ENCODE assay signal across 15 mouse cellular contexts in the genomic region with DNA sequence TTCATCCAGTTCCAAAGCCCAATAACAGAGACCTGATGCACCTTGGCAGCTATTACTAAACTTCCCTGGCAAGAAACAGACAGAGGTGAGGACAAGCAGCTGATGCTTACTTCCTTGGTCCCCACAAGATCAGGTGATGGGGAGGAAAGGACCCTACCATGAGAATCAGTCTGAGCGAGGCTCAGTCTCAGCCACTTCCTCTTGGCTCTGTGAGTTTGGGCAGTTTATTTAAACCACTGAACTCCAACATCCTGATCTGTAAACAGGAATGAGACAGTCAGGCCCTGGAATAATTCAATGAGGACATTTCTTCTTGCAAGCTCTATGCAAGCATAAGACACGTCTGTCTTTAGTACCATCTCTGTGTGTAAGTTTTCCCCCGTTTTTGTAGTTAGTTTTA.
DNase-seq lines count a peak whose midpoint lies in the region; ATAC-seq and TF ChIP-seq lines count a peak whose summit lies in the region.
"Had no signal": no experiment of that assay in that cellular context is flagged by ENCODE, and none has a peak within 500 bp of the region (broad histone marks: within the 10 kb centered on the region; RNA-seq: fewer than 3 reads in every experiment).

No protein-coding gene starts in this region.

- TF ChIP-seq EP300 in lung, postnatal 0 days (IDR thresholded peaks at IDR 0.05), result peak; percentile 67

- no peaks in the 10 kb centered on the region for H3K9me3 ChIP-seq in lung, postnatal 0 days (ENCODE audit: low read length)
- H3K9me3 ChIP-seq: embryonic facial prominence, embryonic 10.5 days; forebrain, embryonic 13.5 days; hindbrain, embryonic 13.5 days had no signal

- peak; percentile 62 for ATAC-seq in lung, postnatal 0 days
- ATAC-seq: forebrain, embryonic 13.5 days; hindbrain, postnatal 0 days had no signal

- WGBS in kidney, adult 2 months, result 65% methylated on average over 3 of the region's 3 CpGs
- 45% methylated on average over 3 of the region's 3 CpGs for WGBS in lung, postnatal 0 days

- no peaks in the 10 kb centered on the region; the same call in 1 of the 2 replicates for H3K4me1 ChIP-seq in kidney, adult 2 months (ENCODE audit: control insufficient read depth, insufficient read depth, low read length)
- no peaks in the 10 kb centered on the region for H3K4me1 ChIP-seq in lung, postnatal 0 days (ENCODE audit: insufficient read depth, low read depth, low read length)
- H3K4me1 ChIP-seq: forebrain, embryonic 13.5 days had no signal

- no peaks in the 10 kb centered on the region for H3K27me3 ChIP-seq in kidney, adult 2 months (replicated peaks; ENCODE audit: control insufficient read depth, insufficient read depth, low read length)
- H3K27me3 ChIP-seq in lung, postnatal 0 days (replicated peaks; ENCODE audit: insufficient read depth, low read length), result no peaks in the 10 kb centered on the region
- H3K27me3 ChIP-seq: forebrain, embryonic 13.5 days; hindbrain, embryonic 13.5 days had no signal

- TF ChIP-seq POLR2A in kidney, adult 2 months (IDR thresholded peaks at IDR 0.05; ENCODE audit: low read depth, low read length), result no peak

- no peak overlapping the region for H3K9ac ChIP-seq in lung, postnatal 0 days (replicated peaks; ENCODE audit: low read depth)
- H3K9ac ChIP-seq: forebrain, embryonic 13.5 days; hindbrain, embryonic 13.5 days had no signal

- H3K4me2 ChIP-seq in lung, postnatal 0 days (replicated peaks; ENCODE audit: low read depth, low read length), result no peak overlapping the region
- H3K4me2 ChIP-seq: forebrain, embryonic 13.5 days; hindbrain, embryonic 13.5 days had no signal

- H3K27ac ChIP-seq in kidney, adult 2 months (ENCODE audit: insufficient read depth, low read depth, low read length), result no peak overlapping the region
- no peak overlapping the region for H3K27ac ChIP-seq in lung, postnatal 0 days (ENCODE audit: low read length)
- H3K27ac ChIP-seq: embryonic facial prominence, embryonic 10.5 days; forebrain, embryonic 13.5 days; hindbrain, embryonic 13.5 days; hindbrain, postnatal 0 days had no signal

- no peak overlapping the region for H3K4me3 ChIP-seq in kidney, adult 2 months (ENCODE audit: insufficient read depth, low read depth, low read length)
- H3K4me3 ChIP-seq in lung, postnatal 0 days (ENCODE audit: low read depth, low read length), result no peak overlapping the region
- H3K4me3 ChIP-seq: embryonic facial prominence, embryonic 10.5 days; forebrain, embryonic 13.5 days; hindbrain, embryonic 13.5 days had no signal

- H3K36me3 ChIP-seq in kidney, adult 2 months (ENCODE audit: control insufficient read depth, insufficient read depth, low read length), result no peaks in the 10 kb centered on the region
- no peaks in the 10 kb centered on the region for H3K36me3 ChIP-seq in lung, postnatal 0 days (ENCODE audit: insufficient read depth, low read length)
- H3K36me3 ChIP-seq: embryonic facial prominence, embryonic 10.5 days; hindbrain, embryonic 13.5 days had no signal

- no peak for TF ChIP-seq CTCF in kidney, adult 2 months (conservative IDR thresholded peaks at IDR 0.05; ENCODE audit: insufficient read depth, insufficient read length, low read depth, low read length)
- no peak for TF ChIP-seq CTCF in lung, postnatal 0 days (IDR thresholded peaks at IDR 0.05)

- DNase-seq in kidney, adult 2 months, result peak; percentile 35
- DNase-seq in kidney, postnatal 10 days, result no peak
- DNase-seq in lung, postnatal 0 days (ENCODE audit: low spot score), result peak; percentile 27
- no peak for DNase-seq in lung, postnatal 14 days
- peak; percentile 54 for DNase-seq in lung, postnatal 36 days
- DNase-seq in urinary bladder, postnatal 10 days (ENCODE audit: low spot score), result no peak
- DNase-seq: adrenal gland, adult 2 months; adrenal gland, postnatal 25 days; cerebellum, adult 2 months; cerebellum, postnatal 10 days; heart, postnatal 10 days had no signal

Comparison
In these comparisons a context has a peak if more than half of its experiments do, and no peak if none do; other contexts are left out.
1. DNase-seq: peak in kidney, adult 2 months (single experiment), lung, postnatal 0 days (single experiment) and lung, postnatal 36 days (single experiment); none in kidney, postnatal 10 days (single experiment), lung, postnatal 14 days (single experiment) and urinary bladder, postnatal 10 days (single experiment).